Mouse (Mus musculus): ENCODE measurements around the gene Kcnip1. TPM values are rescaled to one million over a fixed set of nuclear protein-coding genes. Genes with fewer than 3 reads are reported as not detected.

Kcnip1 gene
- polyA plus RNA-seq (2012; rRNA removed): 0.05 TPM in 1 of 2 replicates, not detected in the other

GRCm38 (mm10) chr11:33992938-33993337 is at the start of gene Kcnip1:
Kcnip1 (minus strand) TSS chr11:33993152.
- H3K27ac ChIP-seq (ENCODE audit: insufficient read depth, low read depth, low read length): no peak within 1 kb of the TSS
- DNase-seq: no peak
- no peaks in the 10 kb centered on the region for H3K36me3 ChIP-seq (ENCODE audit: control insufficient read depth, insufficient read depth, low read length)
- H3K4me1 ChIP-seq (ENCODE audit: control insufficient read depth, insufficient read depth, low read length): no peaks in the 10 kb centered on the region
- no peaks in the 10 kb centered on the region for H3K27me3 ChIP-seq (replicated peaks; ENCODE audit: control insufficient read depth, insufficient read depth, low read length)
- TF ChIP-seq POLR2A (IDR thresholded peaks at IDR 0.05; ENCODE audit: low read depth, low read length) (no peak), CTCF (conservative IDR thresholded peaks at IDR 0.05; ENCODE audit: insufficient read depth, insufficient read length, low read depth, low read length) (no peak)
- 16% methylated on average over 12 of the region's 12 CpGs for WGBS
- no peak within 1 kb of the TSS for H3K4me3 ChIP-seq (ENCODE audit: insufficient read depth, low read depth, low read length)

- Histone ChIP-seq H3K27me3 (replicated peaks; ENCODE audit: control insufficient read depth, insufficient read depth, low read length) (no peaks in the 10 kb centered on the region), H3K4me1 (ENCODE audit: control insufficient read depth, insufficient read depth, low read length) (no peaks in the 10 kb centered on the region), H3K4me3 (ENCODE audit: insufficient read depth, low read depth, low read length) (no peak overlapping the region), H3K27ac (ENCODE audit: insufficient read depth, low read depth, low read length) (no peak overlapping the region), H3K36me3 (ENCODE audit: control insufficient read depth, insufficient read depth, low read length) (no peaks in the 10 kb centered on the region)
- 83% methylated on average over 5 of the region's 5 CpGs for WGBS
- no peak for DNase-seq
- TF ChIP-seq CTCF (conservative IDR thresholded peaks at IDR 0.05; ENCODE audit: insufficient read depth, insufficient read length, low read depth, low read length) (no peak), POLR2A (IDR thresholded peaks at IDR 0.05; ENCODE audit: low read depth, low read length) (no peak)
These were observed 47.1 kb upstream of the Kcnip1 start for GRCm38 (mm10) chr11:34040061-34040460.

GRCm38 (mm10) chr11:34035909-34036658 is 43.1 kb upstream of the Kcnip1 start:
- WGBS: 80% methylated on average over 5 of the region's 5 CpGs
- H3K27ac ChIP-seq (ENCODE audit: insufficient read depth, low read depth, low read length): no peak overlapping the region

GRCm38 (mm10) chr11:34034794-34035193 is 41.8 kb upstream of the Kcnip1 start:
- Histone ChIP-seq H3K27ac (ENCODE audit: insufficient read depth, low read depth, low read length) (no peak overlapping the region), H3K27me3 (replicated peaks; ENCODE audit: control insufficient read depth, insufficient read depth, low read length) (no peaks in the 10 kb centered on the region), H3K4me3 (ENCODE audit: insufficient read depth, low read depth, low read length) (no peak overlapping the region), H3K4me1 (ENCODE audit: control insufficient read depth, insufficient read depth, low read length) (no peaks in the 10 kb centered on the region), H3K36me3 (ENCODE audit: control insufficient read depth, insufficient read depth, low read length) (no peaks in the 10 kb centered on the region)
- 73% methylated on average over 2 of the region's 2 CpGs for WGBS
- TF ChIP-seq CTCF (conservative IDR thresholded peaks at IDR 0.05; ENCODE audit: insufficient read depth, insufficient read length, low read depth, low read length) (no peak), POLR2A (IDR thresholded peaks at IDR 0.05; ENCODE audit: low read depth, low read length) (no peak)
- no peak for DNase-seq

More at GRCm38 (mm10) chr11:34035909-34036658, 43.1 kb upstream of the Kcnip1 start:
- Histone ChIP-seq H3K4me3 (ENCODE audit: insufficient read depth, low read depth, low read length) (no peak overlapping the region), H3K36me3 (ENCODE audit: control insufficient read depth, insufficient read depth, low read length) (no peaks in the 10 kb centered on the region), H3K27me3 (replicated peaks; ENCODE audit: control insufficient read depth, insufficient read depth, low read length) (no peaks in the 10 kb centered on the region), H3K4me1 (ENCODE audit: control insufficient read depth, insufficient read depth, low read length) (no peaks in the 10 kb centered on the region)
- no peak for TF ChIP-seq POLR2A (IDR thresholded peaks at IDR 0.05; ENCODE audit: low read depth, low read length)
- no peak for TF ChIP-seq CTCF (conservative IDR thresholded peaks at IDR 0.05; ENCODE audit: insufficient read depth, insufficient read length, low read depth, low read length)
- DNase-seq: no peak

GRCm38 (mm10) chr11:34034008-34034505 is 41.1 kb upstream of the Kcnip1 start:
- peak; percentile 8 for DNase-seq
- H3K27me3 ChIP-seq (replicated peaks; ENCODE audit: control insufficient read depth, insufficient read depth, low read length): no peaks in the 10 kb centered on the region
- WGBS: 92% methylated on average over 5 of the region's 5 CpGs
- H3K4me1 ChIP-seq (ENCODE audit: control insufficient read depth, insufficient read depth, low read length): no peaks in the 10 kb centered on the region
- TF ChIP-seq POLR2A (IDR thresholded peaks at IDR 0.05; ENCODE audit: low read depth, low read length) (no peak), CTCF (conservative IDR thresholded peaks at IDR 0.05; ENCODE audit: insufficient read depth, insufficient read length, low read depth, low read length) (no peak)
- no peak overlapping the region for H3K4me3 ChIP-seq (ENCODE audit: insufficient read depth, low read depth, low read length)
- H3K27ac ChIP-seq (ENCODE audit: insufficient read depth, low read depth, low read length): no peak overlapping the region
- no peaks in the 10 kb centered on the region for H3K36me3 ChIP-seq (ENCODE audit: control insufficient read depth, insufficient read depth, low read length)

DNA sequence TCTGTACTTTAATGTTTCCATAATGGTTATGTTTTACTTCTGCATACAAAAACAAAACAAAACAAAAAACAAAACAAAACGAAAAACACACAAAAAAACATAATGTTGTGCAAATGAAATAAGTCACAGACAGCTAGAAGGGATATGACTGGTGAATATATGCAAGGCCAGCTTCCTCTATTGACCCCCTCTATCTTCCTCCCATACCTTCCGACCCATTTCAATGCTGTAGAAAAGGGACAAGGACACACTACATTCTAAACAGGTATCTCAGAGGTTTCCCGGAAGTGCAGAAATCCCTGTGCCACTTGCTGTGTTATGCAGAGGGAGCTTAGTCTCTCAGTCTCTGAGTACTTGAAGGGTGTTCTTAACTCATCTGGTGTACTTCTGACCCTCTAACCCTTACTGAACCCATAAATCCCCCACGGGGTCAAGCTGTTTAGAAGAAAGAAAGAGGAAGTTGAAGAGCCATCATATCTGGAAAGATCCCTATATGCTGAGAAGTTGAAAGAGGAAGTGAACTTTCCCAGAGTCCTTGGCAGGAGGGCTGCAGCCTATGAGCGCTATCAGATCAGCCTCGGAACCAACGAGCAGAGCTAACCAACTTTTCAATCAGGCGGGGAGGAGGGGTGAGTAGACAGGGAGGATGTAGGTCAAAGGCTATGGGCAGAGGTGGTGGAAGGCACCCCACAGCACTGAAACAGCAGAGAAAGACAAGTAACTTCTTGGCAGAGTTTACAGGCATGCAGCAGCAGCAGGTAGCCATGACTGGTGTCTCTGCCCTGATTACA is 38.3 kb upstream of the Kcnip1 start:
- no peaks in the 10 kb centered on the region for H3K27me3 ChIP-seq (replicated peaks; ENCODE audit: control insufficient read depth, insufficient read depth, low read length)
- DNase-seq: peak; percentile 23
- no peak for TF ChIP-seq POLR2A (IDR thresholded peaks at IDR 0.05; ENCODE audit: low read depth, low read length)
- no peak for TF ChIP-seq CTCF (conservative IDR thresholded peaks at IDR 0.05; ENCODE audit: insufficient read depth, insufficient read length, low read depth, low read length)
- no peak overlapping the region for H3K4me3 ChIP-seq (ENCODE audit: insufficient read depth, low read depth, low read length)
- WGBS: 48% methylated on average over 8 of the region's 8 CpGs
- no peaks in the 10 kb centered on the region for H3K36me3 ChIP-seq (ENCODE audit: control insufficient read depth, insufficient read depth, low read length)
- no peak overlapping the region for H3K27ac ChIP-seq (ENCODE audit: insufficient read depth, low read depth, low read length)
- H3K4me1 ChIP-seq (ENCODE audit: control insufficient read depth, insufficient read depth, low read length): no peaks in the 10 kb centered on the region

GRCm38 (mm10) chr11:34029658-34030057 is 36.7 kb upstream of the Kcnip1 start:
- Histone ChIP-seq H3K4me3 (ENCODE audit: insufficient read depth, low read depth, low read length) (no peak overlapping the region), H3K4me1 (ENCODE audit: control insufficient read depth, insufficient read depth, low read length) (no peaks in the 10 kb centered on the region), H3K27me3 (replicated peaks; ENCODE audit: control insufficient read depth, insufficient read depth, low read length) (no peaks in the 10 kb centered on the region), H3K27ac (ENCODE audit: insufficient read depth, low read depth, low read length) (no peak overlapping the region), H3K36me3 (ENCODE audit: control insufficient read depth, insufficient read depth, low read length) (no peaks in the 10 kb centered on the region)
- WGBS: 72% methylated on average over 5 of the region's 5 CpGs
- no peak for DNase-seq
- TF ChIP-seq CTCF (conservative IDR thresholded peaks at IDR 0.05; ENCODE audit: insufficient read depth, insufficient read length, low read depth, low read length) (no peak), POLR2A (IDR thresholded peaks at IDR 0.05; ENCODE audit: low read depth, low read length) (no peak)
